Mouse (Mus musculus) ES-Bruce4 (cell line): ENCODE data around the gene Tmc5. TPM values are rescaled to one million over a fixed set of nuclear protein-coding genes. Genes with fewer than 3 reads are reported as not detected.

Experiments used
- H3K27ac ChIP-seq: 2 replicates; pipeline ENCODE4 v1.5.1; 2012; ENCODE audit warnings: low read length, inconsistent platforms; ENCODE audit not compliant: insufficient read depth
- H3K27me3 ChIP-seq: 2 replicates; pipeline ENCODE4 v1.6.1; 2012; ENCODE audit warnings: mild to moderate bottlenecking, low read length, inconsistent platforms; ENCODE audit not compliant: control insufficient read depth, poor library complexity, insufficient read depth, severe bottlenecking
- H3K36me3 ChIP-seq: 2 replicates; pipeline ENCODE4 v1.6.1; 2012; ENCODE audit warnings: inconsistent platforms, mild to moderate bottlenecking, low read length, moderate library complexity; ENCODE audit not compliant: control insufficient read depth, poor library complexity, insufficient read depth, severe bottlenecking
- H3K4me1 ChIP-seq: one replicate; pipeline ENCODE4 v1.8.1; 2011; ENCODE audit warnings: low read length; ENCODE audit not compliant: control insufficient read depth, insufficient read depth
- H3K4me3 ChIP-seq: 2 replicates; pipeline ENCODE4 v1.5.1; 2011; ENCODE audit warnings: low read depth, mild to moderate bottlenecking, low read length
- H3K9ac ChIP-seq: 2 replicates; pipeline ENCODE4 v1.6.1; 2012; ENCODE audit warnings: low read depth, mild to moderate bottlenecking, inconsistent platforms; ENCODE audit not compliant: poor library complexity, severe bottlenecking
- H3K9me3 ChIP-seq: replicated peaks from 2 replicates; pipeline ENCODE4 v1.6.1; 2012; ENCODE audit warnings: mild to moderate bottlenecking, low read length, inconsistent platforms; ENCODE audit not compliant: control insufficient read depth, poor library complexity, insufficient read depth, severe bottlenecking
- CTCF ChIP-seq: IDR thresholded peaks from one replicate; pipeline ENCODE4 v1.8.1; 2011; ENCODE audit warnings: low read depth, low read length
- EP300 ChIP-seq: IDR thresholded peaks from 2 replicates; pipeline ENCODE4 v1.6.1; 2011; ENCODE audit warnings: low read depth, low read length; ENCODE audit not compliant: insufficient read depth
- POLR2A ChIP-seq: IDR thresholded peaks from one replicate; pipeline ENCODE4 v1.8.1; 2011; ENCODE audit warnings: low read length; ENCODE audit not compliant: insufficient read depth
- polyA plus RNA-seq: library from polyadenylated mRNA; stranded (reverse); fragments of >200 nt; gene quantifications from 2 replicates; pipeline ENCODE4 v1.2.4, GENCODE M21; 2011; ENCODE audit warnings: low read depth; ENCODE audit not compliant: missing spikeins, insufficient read depth, insufficient read length

Tmc5 gene
- polyA plus RNA-seq, 1 experiment: 0.16 TPM

GRCm38 (mm10) chr7:118585856-118586255 lies 11.2 kb upstream of the Tmc5 start:
- Histone ChIP-seq H3K27ac (no peak overlapping the region), H3K9me3 (no peaks in the 10 kb centered on the region)
- TF ChIP-seq POLR2A (no peak), EP300 (no peak), CTCF (no peak)

GRCm38 (mm10) chr7:118590726-118591305 lies 6.3 kb upstream of the Tmc5 start:
- Histone ChIP-seq H3K27me3 (no peaks in the 10 kb centered on the region), H3K9ac (no peak overlapping the region), H3K9me3 (no peaks in the 10 kb centered on the region), H3K36me3 (no peaks in the 10 kb centered on the region), H3K27ac (no peak overlapping the region), H3K4me1 (peaks cover 2% of the 10 kb centered on the region), H3K4me3 (no peak overlapping the region)
- TF ChIP-seq EP300: no peak
- TF ChIP-seq CTCF: no peak
- TF ChIP-seq POLR2A: no peak

More at GRCm38 (mm10) chr7:118585856-118586255, 11.2 kb upstream of the Tmc5 start:
- Histone ChIP-seq H3K4me3 (no peak overlapping the region), H3K36me3 (no peaks in the 10 kb centered on the region), H3K9ac (no peak overlapping the region), H3K4me1 (no peaks in the 10 kb centered on the region), H3K27me3 (peaks cover 7% of the 10 kb centered on the region; the same call in 1 of the 2 replicates)

GRCm38 (mm10) chr7:118592146-118592545 lies 5.0 kb upstream of the Tmc5 start:
- Histone ChIP-seq H3K9ac (no peak overlapping the region), H3K4me1 (peaks cover 2% of the 10 kb centered on the region), H3K4me3 (peak overlapping the region; percentile 47), H3K27me3 (no peaks in the 10 kb centered on the region), H3K27ac (no peak overlapping the region), H3K9me3 (no peaks in the 10 kb centered on the region), H3K36me3 (no peaks in the 10 kb centered on the region)
- TF ChIP-seq EP300 (no peak), POLR2A (no peak), CTCF (no peak)

- H3K9me3 ChIP-seq: no peaks in the 10 kb centered on the region
- no peaks in the 10 kb centered on the region for H3K36me3 ChIP-seq
- peak overlapping the region; percentile 56 for H3K4me3 ChIP-seq
- no peaks in the 10 kb centered on the region for H3K27me3 ChIP-seq
- TF ChIP-seq EP300 (peak; percentile 71), CTCF (no peak), POLR2A (peak; percentile 86)
- peak overlapping the region; percentile 87 for H3K27ac ChIP-seq
- peaks cover 3% of the 10 kb centered on the region for H3K4me1 ChIP-seq
- peak overlapping the region; percentile 46 for H3K9ac ChIP-seq
These were observed 3.3 kb upstream of the Tmc5 start for GRCm38 (mm10) chr7:118593567-118594407.

- Histone ChIP-seq H3K4me1 (peaks cover 3% of the 10 kb centered on the region), H3K36me3 (no peaks in the 10 kb centered on the region), H3K4me3 (peak overlapping the region; percentile 56), H3K27ac (peak overlapping the region; percentile 27; the same call in 1 of the 2 replicates), H3K9ac (peak overlapping the region; percentile 46), H3K27me3 (no peaks in the 10 kb centered on the region), H3K9me3 (no peaks in the 10 kb centered on the region)
- TF ChIP-seq CTCF (no peak), EP300 (no peak), POLR2A (no peak)
These were observed 2.5 kb upstream of the Tmc5 start for GRCm38 (mm10) chr7:118594611-118595010.

- TF ChIP-seq POLR2A: no peak
- TF ChIP-seq EP300: peak; percentile 74
- TF ChIP-seq CTCF: peak; percentile 95
- Histone ChIP-seq H3K9me3 (no peaks in the 10 kb centered on the region), H3K4me1 (peaks cover 3% of the 10 kb centered on the region), H3K27ac (no peak overlapping the region), H3K9ac (no peak overlapping the region), H3K27me3 (no peaks in the 10 kb centered on the region), H3K4me3 (peak overlapping the region; percentile 56), H3K36me3 (no peaks in the 10 kb centered on the region)
These were observed 1.9 kb upstream of the Tmc5 start for GRCm38 (mm10) chr7:118595228-118595627.
